Mouse (Mus musculus): Measurements from ENCODE around the gene Havcr2.

Havcr2 gene

DNA sequence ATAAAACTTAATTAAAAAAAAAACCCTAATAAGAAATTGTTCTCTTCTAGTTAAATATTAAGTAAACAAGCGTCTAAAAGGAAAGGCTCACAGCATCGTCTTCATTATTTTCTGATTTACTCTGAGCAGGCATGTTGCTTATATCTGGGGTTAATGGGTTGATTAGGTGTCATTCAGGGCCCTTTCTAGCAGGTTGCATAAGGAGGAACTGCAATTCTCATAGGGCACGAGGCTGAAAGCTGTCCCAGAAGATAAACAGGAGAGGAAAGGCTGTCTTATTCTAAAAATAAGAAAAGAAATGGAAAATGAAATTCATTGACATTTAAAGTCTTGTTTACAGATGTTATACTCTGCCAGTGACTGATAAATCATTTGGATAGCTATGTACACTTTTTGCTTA, 5.2 kb downstream of the Havcr2 start:
- in situ Hi-C loops (cut with MboI, MseI): loop anchor here (5.0 to 10.0 kb wide), 2 partner anchors 47 to 505 kb away; partner anchors contain the start of gene Thg1l (in 1 of the 2)

DNA sequence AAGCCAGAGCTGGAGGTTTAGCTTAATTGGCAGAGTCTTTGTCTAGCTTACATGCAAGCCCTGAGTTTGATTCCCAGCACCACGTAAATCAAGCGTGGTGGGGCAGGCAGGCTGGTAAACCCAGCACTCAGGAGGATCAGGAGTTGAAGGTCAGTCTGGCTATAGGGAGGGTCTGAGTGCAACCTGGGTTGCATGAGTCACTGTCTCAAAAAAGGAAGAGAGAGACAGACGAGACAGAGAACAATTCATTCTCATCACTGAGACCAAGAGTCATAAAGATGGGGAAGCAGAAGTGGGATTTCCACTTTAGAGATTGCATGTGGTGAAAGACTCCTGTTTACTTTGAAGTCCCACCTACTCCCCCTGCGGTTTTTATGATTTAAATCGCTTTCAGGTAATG, 6.6 kb downstream of the Havcr2 start:
- in situ Hi-C loops (cut with MboI, MseI): loop anchor here (5.0 to 10.0 kb wide), 2 partner anchors 46 to 507 kb away; partner anchors contain the start of gene Thg1l (in 1 of the 2)

DNA sequence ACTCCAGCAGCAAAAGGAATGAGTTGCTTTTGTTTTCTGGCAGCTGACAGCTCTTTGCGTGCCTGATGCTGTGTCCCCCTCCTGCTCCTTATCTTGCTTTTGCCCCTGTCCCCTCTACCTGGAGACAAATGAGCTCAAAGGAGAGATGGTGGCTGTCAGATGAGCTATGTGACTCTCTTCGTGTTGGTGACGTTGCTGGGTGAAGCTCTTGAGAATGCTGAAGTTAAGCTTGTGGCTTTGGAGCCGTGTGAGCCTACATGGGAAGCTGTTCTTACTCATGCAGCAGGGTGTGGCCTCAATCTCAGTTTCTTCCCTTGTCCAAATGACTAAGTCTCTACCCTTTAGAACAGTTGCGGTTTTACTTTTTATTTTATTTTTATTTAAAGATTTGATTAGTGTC, 7.2 kb downstream of the Havcr2 start:
- in situ Hi-C loops (cut with MboI, MseI): loop anchor here (5.0 to 10.0 kb wide), 2 partner anchors 45 to 507 kb away; partner anchors contain the start of gene Thg1l (in 1 of the 2)

DNA sequence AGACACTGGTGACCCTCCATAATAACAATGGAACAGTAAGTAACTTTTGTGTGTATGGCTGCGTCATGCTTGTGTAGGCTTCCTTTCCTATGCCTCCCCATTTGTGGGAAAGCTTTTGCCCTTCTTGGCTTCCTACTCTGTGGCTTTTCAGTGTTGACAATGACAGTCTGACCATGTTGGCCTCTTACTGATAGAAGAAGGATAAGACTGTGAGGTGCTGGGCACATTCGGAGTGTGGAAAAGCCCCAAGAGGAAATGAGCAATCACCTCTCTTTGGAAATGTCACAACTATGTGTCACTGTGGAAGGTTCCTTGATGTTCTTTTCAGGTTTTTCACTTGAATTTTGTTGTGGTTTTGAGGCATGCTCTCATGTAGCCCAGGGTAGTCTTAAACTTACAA, 12.1 kb downstream of the Havcr2 start:
- in situ Hi-C loops (cut with MboI, MseI): loop anchor here in 1 of 2 experiments (10.0 kb wide), 1 partner anchor 512 kb away; the partner anchor contains the start of gene Thg1l

DNA sequence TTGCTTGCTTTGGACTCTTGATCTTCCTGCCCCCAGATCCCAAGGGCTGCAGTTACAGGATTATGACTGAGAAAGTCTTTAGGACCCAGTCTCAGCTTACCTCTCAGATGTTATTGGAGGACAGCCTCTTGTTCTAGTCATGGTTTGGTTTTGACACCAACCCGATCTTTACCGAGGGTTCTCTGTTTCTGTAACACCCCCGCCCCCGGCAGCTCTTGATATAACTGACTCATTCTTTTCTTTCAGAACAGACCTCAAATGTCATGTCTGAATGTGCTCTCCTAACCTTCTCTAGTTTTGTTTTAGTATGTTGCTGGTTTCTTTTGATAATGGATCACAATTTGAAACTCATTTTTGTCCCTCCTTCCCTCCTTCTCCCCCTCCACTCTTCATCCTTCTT, 19.5 kb downstream of the Havcr2 start:
- in situ Hi-C loops (cut with MboI, MseI): no loop called here

DNA sequence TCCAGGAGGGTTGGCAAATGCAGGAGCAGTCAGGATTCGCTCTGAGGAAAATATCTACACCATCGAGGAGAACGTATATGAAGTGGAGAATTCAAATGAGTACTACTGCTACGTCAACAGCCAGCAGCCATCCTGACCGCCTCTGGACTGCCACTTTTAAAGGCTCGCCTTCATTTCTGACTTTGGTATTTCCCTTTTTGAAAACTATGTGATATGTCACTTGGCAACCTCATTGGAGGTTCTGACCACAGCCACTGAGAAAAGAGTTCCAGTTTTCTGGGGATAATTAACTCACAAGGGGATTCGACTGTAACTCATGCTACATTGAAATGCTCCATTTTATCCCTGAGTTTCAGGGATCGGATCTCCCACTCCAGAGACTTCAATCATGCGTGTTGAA, 24.6 kb downstream of the Havcr2 start:
- in situ Hi-C loops (cut with MboI, MseI): loop anchor here in 1 of 2 experiments (5.0 kb wide), 1 partner anchor 183 kb away; no protein-coding TSS in a partner anchor

DNA sequence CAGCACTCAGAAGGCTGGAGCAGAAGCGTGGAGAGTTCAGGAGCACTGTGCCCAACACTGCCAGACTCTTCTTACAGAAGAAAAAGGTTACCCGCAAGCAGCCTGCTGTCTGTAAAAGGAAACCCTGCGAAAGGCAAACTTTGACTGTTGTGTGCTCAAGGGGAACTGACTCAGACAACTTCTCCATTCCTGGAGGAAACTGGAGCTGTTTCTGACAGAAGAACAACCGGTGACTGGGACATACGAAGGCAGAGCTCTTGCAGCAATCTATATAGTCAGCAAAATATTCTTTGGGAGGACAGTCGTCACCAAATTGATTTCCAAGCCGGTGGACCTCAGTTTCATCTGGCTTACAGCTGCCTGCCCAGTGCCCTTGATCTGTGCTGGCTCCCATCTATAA, 25.8 kb downstream of the Havcr2 start:
- in situ Hi-C loops (cut with MboI, MseI): no loop called here

DNA sequence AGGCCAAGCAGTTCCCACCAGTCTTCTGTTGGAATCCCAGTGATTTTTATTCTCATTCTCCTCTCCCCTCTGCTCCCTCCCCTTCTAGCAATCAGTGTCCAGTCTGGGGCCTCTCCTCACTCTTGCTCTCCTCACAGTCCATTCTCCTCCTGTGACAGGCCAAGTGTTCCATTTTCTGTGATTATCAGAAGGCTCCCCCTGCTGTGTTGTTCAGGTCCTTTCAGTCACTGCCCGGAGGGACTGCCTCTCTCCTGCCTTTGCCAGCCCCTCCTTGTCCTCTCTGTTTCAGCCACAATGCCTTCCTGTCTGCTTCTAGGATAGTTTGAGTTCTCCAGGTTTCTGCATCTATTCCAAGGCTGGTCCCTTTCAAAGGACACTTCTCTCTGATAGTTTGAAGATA, 33.5 kb downstream of the Havcr2 start:
- in situ Hi-C loops (cut with MboI, MseI): loop anchor here in 1 of 2 experiments (5.0 kb wide), 1 partner anchor 34 kb away; the partner anchor contains the start of gene Gm12169

DNA sequence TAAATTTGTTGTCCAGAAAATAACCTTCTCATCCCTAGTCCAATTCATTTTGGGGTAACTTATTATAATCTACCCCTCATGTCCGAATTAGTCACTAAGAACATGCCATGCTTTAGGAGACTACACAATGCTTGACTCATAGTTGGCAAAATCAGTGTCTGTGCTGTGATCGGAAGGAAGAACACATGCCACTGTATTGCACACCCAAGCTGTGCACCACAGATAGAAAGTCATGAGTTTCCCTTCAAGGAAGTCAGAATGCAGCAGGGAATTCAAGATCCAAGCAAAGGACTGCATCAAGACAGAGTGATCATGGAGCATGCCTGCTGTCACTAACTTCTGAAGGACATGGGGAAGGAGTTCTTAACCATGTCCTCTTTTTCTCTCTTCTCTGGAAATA, 33.9 kb downstream of the Havcr2 start:
- in situ Hi-C loops (cut with MboI, MseI): loop anchor here in 1 of 2 experiments (5.0 kb wide), 1 partner anchor 34 kb away; the partner anchor contains the start of gene Gm12169

DNA sequence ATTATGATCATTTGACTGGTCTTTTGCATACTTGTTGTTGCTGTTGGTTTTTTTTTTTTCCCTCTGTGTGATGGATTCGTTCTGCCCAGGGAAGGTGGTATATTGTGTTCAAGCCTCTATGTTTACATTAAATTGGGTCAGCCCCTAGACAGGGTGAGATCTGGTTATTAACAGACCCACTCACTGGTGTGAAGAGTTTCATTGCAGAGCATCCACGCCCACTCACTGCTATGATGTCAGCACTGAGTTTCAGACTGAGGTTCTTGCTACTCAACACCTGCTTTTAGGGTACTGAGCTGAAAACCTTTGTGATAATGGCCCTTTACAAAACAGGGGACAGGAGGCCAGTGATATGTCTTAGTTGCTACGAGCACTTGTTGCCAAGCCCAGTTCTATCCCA, 52.4 kb downstream of the Havcr2 start:
- in situ Hi-C loops (cut with MboI, MseI): loop anchor here (5.0 kb wide), 1 partner anchor 45 kb away; no protein-coding TSS in a partner anchor

DNA sequence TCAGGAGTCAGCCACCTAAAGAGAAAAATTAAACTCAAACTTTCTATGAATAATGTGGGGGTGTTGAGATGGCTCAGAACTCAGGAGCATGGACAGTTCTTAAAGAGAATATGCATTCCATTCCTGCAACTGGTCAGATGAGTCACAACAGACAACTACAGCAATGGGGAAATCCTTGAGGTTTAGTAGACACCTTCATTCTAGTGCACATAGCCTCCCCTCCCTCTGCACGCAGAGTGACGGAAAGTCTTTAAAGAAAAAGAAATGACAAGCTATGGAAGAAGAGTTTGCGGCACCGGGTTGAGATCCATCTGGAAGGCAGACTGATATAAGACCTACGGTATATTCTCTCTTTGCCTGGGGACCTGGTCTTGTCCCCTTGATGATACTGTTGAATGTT, 55.2 kb downstream of the Havcr2 start:
- in situ Hi-C loops (cut with MboI, MseI): loop anchor here (5.0 kb wide), 1 partner anchor 48 kb away; no protein-coding TSS in a partner anchor

DNA sequence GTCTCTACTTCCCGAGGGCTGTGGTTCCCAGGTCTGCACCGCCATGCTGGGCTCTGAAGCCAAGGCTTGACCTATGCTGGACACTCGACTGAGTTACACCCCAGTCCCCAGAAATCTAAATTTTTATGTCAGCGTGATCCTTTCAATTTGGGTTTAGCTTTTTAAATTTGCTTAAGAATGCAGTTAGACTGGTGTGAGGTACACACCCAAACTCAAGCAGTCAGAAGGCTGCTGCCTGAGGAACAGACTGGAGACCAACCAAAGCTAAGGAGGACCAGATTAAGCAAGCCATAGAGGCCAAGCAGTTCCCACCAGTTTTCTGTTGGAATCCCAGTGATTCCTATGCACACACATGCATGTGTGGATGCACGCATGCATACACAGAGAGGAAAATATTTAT, 66.6 kb downstream of the Havcr2 start:
- in situ Hi-C loops (cut with MboI, MseI): loop anchor here in 1 of 2 experiments (5.0 to 10.0 kb wide), 2 partner anchors 34 to 113 kb away; no protein-coding TSS in a partner anchor

DNA sequence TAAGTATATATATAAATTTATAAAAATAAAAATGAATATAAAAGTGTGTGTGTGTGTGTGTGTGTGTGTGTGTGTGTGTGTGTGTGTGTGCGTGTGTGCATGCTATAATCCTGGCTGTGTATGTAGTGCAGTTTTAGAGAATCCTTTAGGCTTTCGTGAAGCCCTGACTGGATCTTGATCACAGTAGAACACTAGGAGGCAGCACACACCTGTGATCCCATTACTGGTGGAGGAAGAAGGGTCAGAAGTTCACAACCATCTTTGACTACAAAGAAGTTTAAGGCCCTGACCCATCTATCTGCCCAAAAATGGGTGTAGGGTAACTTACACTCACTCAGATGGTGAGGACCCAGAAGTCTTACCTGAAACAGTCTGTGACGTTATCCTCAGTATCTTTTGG, 68.0 kb downstream of the Havcr2 start:
- in situ Hi-C loops (cut with MboI, MseI): loop anchor here in 1 of 2 experiments (5.0 to 10.0 kb wide), 2 partner anchors 35 to 112 kb away; no protein-coding TSS in a partner anchor

DNA sequence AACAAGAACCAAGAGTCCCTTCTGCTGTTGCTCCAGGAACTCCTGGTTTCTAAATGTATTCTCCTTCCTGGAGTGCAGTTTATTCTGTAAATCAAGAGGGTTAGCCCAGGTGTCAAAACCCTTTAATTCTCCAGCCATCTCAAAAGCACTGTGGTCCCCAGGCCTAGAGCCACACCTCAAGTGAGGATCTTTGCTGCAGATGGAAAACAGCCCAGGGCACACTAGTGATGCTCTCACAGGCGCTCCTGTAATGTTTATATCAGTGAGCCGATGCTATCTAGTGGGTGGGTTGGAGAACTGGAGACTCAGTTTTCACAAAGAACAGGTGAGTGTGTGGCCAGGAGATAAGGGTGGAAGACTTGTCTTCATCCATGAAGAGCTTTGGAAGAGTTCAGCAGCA, 69.2 kb downstream of the Havcr2 start, which contains the start of gene Gm12169:
Gm12169 (plus strand) TSS at position 301 of the 400 bp plus-strand sequence.
- in situ Hi-C loops (cut with MboI, MseI): loop anchor here in 1 of 2 experiments (5.0 to 10.0 kb wide), 2 partner anchors 37 to 111 kb away; no protein-coding TSS in a partner anchor

DNA sequence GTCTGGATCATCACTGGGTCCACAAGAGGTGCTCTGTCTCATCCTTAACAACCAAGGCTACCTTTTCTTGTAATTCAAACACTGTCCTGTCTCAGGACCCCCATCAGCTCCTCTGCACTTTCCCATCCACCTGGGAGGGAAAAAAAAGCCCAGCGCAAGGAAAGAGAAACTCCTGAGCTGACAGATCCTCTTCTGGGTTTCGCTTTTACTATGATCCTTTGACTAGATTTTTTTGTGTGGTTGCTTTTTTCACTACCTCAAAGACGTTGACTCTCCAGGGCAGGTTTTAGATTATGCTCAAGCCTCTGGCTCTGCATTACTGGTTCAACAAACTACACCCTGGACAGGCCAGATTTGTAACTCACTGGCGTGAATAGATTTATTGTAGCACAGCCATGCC, 75.4 kb downstream of the Havcr2 start:
- in situ Hi-C loops (cut with MboI, MseI): loop anchor here (5.0 to 25.0 kb wide), 3 partner anchors 207 to 1132 kb away; partner anchors contain the start of gene Havcr1 (in 1 of the 2)

Data from T-helper 17 cell (primary cell).